Mouse (Mus musculus) kidney, adult 9 months (tissue): ENCODE measurements around the gene Pros1.

ENCODE experiments used
- DNase-seq: peaks from one replicate; pipeline ENCODE4 v3.0.0; 2022

The Pros1 gene

DNA sequence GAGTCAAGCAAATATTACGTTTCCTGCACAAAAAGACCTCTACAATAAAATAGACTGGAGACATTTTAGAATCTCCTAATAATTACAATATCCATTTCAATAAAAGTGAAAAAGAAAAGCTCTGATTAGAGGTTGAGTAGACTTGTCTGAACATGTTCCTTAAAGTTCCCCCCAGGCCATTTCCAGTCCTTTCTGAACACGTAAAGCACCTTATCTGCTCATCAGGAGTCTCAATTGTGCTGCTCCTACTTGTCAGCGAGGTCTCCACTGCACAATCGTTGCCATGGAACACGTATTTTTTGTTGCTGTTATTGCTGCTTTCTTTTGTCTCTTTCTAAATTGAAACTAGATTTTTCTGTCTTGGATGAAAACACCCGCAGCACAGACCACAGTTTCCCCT lies 7.3 kb downstream of the Pros1 start:
- no peak for DNase-seq

DNA sequence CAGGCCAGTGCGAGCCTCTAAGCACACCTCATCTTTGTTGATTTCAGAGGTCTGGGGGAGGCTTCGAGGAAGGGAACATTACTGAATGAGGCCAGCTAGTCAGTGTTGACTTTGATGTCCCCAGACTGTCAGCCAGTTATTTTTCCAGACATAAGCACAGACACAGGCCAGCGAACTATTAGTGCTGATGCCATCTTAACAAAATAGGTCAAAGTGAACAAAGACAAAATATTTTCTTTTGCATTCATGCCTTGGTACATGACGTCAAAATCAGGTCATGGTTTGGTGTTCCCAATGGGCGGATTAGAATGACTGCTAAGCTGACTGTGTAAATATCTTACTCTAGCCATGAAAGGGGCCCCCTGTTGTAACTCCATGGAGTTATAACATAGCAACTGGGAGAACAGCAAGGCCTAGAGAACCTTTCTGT lies 18.6 kb downstream of the Pros1 start:
- DNase-seq: no peak

DNA sequence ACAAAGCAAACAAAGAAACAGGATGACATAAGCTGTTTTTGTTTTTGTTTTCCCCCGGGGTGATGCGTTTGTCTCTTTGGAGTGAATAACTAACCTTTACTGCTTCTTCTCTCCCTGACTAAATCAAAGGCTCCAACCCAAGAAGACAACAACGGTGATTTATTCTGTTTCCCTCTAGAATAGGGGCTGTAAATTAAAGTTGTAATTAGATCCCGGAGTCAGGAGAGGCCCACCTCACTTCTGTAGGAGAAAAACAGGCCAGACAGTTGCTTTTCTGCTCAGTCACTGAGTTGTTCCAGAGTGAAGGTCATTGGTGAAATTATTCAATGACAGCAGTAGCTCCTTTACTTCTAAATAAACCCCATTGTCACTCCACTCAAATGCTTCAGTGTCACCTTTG lies 19.1 kb downstream of the Pros1 start:
- DNase-seq: no peak

DNA sequence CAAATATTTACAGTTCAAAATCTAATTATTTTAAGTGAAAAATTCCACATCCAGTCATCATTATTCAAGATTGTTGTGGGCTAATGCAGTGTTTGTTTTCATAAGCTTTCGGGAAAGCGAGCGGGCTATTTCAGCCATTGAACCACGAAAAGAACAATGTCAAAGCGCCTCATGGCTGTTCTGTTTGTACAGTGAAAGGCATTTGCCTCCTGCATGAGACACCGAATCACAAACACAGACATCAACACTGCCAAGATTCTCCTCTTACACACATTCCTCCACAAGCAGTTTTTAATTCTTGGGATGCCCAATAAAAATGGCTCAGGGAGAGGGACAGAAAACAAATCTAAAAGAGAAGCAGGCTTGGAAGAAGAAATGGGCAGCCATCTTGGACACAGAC lies 20.0 kb downstream of the Pros1 start:
- no peak for DNase-seq

DNA sequence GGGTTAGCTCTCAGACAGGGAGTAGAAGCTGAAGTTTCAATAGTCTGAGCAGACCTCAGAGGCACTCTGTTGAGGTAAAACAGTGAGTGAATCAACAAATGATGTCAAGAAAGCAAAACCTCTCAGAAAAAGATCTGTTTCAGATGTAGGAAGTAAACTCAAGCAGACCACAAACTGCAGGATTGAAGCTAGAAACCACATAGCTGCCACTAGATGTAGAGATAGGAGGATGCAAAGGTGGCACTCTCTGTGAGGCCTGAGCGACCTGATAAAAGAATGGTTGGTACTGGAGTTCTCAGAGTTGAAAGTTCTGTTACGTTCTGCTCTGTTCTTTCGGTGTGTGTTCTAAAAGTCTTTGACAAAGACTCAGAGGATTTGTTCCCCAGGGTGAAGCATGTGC lies 41.7 kb downstream of the Pros1 start:
- DNase-seq: no peak

DNA sequence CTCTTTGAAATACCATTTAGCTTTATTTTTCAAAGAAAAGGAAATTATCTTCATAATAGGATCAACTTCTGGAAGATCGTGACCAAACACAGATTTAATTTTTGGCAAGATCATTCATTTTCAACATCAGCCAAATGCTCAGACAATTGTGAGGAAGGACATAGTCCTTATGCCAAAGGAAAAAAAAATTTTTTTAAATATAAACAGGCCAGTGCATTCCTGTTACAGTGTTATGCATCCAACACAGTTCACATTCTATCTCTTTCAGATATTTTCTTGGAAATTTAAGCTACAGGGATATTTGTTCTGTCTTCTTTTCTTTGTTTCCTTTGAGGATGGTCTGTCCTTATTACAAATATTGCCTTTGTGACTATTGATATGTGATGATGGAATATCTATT lies 57.3 kb downstream of the Pros1 start:
- DNase-seq: no peak

DNA sequence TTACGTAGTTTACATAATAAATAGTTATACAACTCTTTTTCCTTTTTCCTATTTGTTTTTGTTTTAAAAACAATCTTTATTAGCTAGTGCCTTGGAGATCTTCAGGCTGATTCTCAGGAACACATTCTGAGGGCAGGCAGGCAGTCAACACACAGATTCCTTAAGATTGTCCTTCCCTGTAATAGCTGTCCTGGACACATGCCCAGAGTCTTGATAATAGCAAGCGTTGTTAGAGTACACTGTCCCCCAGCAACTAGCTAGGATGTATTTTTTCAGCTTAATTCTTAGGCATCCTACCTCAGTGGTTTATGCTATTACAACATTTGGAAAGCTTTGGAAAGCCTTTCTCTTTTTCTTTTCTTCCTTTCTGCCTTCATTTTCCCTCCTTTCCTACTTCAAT lies 58.1 kb downstream of the Pros1 start:
- no peak for DNase-seq

DNA sequence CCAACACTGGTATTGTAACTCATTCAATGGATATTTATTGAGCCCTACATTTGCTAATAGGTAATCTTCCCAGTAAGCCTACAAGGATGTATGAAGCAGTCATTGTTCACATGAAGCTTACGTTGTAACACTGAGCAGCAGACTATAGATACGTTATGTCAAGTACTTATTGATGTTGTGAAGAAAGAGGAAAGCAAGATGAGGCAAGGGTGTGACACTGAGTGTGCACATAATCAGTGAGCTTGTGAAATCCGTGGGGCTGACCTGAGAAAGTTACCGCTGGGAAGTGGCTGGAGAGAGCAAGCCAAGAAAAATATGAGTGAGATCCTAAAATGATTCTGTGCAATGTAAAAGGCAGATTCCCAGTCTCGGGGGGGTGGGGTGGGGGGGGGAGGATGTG lies 61.4 kb downstream of the Pros1 start:
- no peak for DNase-seq

DNA sequence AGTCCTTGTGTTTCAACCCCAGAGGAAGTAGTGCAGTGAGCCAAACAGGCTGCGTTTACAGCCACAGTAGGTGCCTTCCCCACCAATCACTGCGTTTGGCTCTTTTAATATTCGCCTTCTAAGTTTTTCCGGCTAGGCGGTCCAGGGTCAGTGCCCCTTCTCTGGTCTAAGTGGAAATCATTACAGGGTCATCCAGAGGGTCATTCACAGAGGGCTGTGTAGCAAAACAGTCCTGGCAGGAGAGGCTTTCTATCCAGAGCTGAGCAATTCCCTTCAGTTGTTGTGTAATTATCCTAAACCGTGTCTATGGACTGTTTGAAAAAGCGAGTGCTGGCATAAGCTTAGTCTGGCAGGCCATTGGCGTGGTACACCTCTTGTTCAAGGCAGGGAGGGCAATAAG lies 68.1 kb downstream of the Pros1 start:
- no peak for DNase-seq

DNA sequence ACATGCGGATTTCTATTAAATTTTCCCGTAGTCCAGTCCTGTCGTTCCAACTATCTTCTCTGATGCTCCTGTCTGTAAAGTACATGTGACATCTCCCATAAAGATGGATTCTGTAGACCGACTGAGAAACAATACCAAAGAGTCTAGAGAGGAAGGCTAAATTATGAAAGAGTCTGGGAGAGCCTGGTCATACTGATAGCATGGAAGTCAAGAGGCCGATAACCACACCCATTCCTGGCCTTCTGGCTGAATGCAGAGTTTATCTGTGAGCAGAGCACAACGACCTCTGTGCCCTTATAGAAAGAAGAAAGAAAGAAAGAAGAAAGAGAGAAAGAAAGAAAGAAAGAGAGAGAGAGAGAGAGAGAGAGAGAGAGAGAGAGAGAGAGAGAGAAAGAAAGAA lies 77.2 kb downstream of the Pros1 start:
- DNase-seq: no peak

DNA sequence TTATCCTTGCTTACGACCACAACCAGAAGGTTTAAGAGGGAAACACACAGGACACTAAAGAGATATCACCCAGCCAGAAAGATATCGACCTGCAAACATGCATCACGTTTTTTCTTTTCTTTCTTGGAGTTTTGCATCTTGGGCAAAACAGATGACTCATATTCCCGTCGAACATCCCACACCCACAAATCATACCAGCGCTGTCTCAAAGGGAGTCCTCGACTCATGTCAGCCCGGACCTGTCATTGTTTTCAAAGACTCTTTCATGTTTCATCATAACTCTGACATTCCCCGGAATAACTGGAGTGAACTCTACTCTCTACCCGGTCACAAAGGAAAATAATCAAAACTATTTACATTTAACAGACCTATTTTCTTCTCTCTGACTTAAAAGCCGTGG lies 82.2 kb downstream of the Pros1 start:
- DNase-seq: no peak

DNA sequence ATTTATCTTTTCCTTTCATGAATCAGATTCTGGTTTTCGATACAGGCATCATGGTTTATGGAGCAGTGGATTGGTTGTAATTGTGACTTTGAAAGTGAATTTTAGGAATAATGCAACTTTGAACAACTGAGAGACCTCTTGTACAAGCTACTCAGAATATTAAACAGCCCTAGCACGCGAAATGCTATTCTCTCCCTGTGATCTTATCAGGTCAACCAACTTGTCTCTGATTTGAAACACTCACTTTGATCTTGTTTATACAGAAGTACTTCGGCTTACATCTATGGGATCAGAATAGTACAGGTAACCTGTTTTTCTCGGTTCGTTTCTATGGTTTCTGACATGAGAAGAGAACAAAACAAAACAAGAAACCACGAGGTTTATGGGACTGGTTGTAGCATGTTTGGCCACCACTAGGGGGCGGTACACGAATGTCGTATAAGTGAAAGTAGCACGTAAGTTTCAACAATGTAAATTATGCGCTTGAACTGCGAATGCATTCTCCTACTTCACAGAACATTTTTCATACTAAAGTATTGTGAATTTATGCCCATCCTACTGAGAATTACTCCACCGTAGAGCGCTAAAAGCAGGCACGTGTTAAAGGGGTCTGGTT lies 86.4 kb downstream of the Pros1 start:
- DNase-seq: peak; percentile 59

DNA sequence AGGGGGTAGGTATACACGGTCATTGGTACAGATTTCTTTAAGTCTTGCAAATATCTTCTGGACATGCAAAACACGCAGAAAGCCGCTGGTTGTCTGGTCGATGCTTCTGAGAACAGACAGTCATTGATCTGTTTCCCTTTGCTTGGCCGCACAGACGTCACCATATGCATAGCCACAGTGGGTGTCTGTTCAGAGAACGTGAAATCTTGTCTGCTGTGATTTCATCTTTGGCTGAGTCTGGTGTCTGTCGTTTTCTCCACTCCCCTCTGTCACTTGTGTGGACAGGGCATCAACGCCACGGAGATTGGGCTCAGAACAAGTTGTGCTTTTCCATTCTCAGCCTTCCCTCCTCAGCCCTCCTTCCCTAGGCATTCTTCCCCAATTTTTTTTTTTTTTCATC lies 87.7 kb downstream of the Pros1 start:
- DNase-seq: no peak

DNA sequence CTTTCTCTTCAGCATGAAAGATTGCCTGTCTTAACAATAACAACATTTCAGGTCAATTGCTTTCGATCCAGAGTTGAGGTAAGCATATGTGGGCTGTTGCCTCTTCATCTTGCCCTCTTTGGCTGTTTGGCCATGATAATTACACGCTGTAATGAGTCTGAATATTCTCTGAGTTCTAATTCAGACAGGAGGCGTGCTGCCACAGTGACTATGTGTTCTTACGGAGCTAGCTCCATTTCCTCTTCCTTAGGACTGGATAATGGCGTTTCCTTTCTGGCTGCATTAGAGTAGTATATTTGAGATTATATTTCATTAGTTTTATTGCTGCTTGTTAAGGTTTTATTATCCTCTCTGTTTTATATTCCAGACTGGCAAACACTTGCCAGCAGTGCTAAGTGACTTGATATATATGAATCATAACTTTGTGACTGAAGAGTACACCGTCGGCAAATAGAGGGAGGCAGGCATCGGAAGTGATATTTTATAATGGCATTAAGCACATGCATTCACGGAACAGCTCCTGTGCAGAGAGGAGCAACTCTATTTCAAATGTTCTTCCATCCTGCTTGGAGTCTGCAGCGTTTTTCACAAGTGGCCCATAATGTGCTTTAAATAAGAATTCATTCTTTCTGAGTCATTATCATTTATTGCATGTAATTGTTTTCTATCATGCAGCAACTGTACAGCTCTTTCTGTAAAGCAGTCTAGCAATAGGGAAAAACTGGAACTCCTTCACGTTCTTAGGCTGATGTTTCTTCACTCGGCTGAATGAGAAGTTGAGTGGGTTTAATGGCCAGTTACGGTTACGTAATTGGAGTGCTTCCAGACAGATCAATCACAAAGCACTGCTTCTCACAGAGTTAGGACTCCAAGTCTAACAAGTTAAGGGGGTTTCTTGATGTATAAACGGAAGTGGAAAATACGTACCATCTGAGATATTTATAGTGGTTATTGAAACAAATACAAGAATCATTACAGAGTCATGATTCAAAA lies 88.6 kb downstream of the Pros1 start:
- DNase-seq: no peak

DNA sequence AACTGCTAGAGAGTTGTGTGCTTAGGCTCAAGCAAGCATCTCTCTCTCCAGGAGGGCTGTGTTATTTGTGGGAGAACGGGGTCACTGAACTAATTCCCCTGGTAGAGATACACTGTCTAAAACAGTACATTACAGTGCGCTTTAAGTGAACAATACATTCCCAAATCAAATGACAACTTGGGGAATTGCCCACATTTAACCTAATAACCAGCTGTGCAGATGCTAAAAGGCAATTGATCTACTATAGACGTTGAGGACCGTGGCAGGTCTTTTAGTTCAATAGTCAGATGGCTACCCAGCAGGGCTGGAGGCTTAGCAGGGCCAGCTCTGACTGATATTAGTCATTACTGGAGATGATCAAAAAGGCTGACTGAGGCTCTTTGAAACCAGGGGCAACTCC lies 104.4 kb downstream of the Pros1 start:
- DNase-seq: no peak

DNA sequence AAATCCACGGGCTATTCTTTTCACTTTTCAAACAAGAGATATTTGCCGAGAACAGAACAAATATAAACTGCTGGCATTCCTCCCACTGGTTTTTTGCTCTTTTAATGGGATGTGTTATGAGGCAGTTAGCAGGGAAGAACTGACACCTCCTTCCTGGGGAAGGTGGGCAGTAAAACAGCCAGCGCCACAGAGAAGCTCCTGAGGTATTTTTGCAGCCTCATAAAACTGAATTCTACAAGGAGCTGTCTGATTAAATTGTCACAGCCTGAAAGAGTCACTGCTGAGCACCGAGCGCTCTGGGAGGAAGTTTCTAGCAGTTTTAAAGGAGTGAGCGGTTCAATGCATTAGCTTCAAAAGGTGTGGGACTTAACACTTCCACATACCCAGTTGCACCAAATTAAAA lies 110.3 kb downstream of the Pros1 start:
- DNase-seq: no peak

DNA sequence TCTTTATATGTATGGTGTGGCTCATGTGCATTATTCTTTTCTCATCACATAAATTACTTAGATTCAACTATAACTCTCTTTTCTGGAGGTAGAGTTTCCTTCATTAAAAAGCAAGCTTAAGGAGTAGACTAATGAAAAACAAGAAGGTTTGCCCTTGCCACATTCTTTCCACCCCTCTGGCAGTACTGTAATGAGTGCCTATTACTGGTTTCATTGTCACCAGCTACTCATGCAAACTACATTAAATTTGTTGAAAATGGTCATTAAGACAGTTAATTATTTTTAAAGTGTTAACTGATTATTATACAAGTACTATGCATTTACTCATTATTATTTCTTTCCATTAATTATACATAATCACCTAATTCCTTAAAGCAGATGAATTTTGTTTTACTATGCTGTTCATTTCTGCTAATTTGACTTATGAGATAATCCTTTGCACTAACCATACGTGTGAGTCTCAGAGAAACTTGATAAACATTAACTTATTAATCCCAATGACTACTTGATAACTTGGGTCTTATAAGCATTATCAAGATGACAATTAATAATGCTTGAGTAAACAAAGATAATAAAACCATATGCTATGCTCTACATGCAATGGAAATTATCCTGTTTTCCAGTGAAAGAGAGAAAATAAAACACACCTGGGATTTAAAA lies 117.7 kb downstream of the Pros1 start:
- DNase-seq: no peak

DNA sequence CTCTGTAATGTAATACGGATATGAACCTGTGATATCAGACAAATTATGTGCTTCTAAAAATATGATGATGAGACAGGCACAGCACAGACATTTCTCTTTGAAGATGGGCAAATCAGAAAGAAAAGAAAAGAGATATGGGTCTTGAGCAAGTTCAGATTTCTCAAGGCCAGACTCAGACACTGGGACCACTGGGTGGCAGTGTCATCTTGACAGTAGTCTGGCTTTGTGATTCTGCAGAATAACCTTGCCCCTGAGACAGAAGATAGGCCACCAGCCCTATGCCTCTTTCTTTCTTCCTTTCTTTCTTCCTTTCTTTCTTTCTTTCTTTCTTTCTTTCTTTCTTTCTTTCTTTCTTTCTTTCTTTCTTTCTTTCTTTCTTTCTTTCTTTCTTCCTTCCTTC lies 120.8 kb downstream of the Pros1 start:
- no peak for DNase-seq
